In the genomic region with DNA sequence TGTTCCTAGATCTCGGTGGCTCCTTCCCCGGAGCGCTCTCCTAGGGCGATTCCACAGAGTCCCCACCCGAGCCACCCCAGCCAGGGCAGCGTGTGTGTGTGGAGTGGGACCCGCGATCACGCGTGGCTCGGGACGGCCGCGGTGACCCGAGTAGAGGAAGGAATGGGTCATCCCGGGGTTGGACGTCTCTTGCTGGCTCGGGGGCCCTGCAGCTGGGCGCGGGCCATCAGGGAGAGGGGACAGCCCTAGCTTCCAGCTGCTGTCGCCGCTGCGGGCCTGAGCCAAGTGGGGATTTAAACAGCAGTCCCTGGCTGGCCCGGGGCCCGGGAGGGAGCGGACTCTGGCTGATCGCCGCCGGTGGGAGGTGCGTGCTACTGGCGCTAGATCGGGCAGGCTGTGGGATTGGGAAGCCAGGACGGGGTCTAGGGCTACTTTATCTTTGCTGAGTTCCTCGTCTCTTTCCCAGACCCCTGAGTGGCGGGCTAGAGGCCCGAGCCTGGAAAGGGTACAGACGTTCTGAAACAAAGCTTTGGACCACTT, we compare ENCODE assay signal across 8 mouse cellular contexts. TPM values are rescaled to one million over a fixed set of nuclear protein-coding genes. Genes with fewer than 3 reads are reported as not detected.
DNase-seq lines count a peak whose midpoint lies in the region; ATAC-seq and TF ChIP-seq lines count a peak whose summit lies in the region.

No protein-coding gene starts in this region.

- 0 out of 4 replicates have a peak, but pooled peaks of 1 of the 2 experiments have one; percentile 13 for TF ChIP-seq EP300 in MEL (IDR thresholded peaks at IDR 0.05; ENCODE audit: low read depth in 1 of 2, low read length in 2 of 2)

- peaks cover 0 to 8% of the 10 kb centered on the region in 2 experiments; a peak in 2 of 4 replicates for H3K36me3 ChIP-seq in MEL (ENCODE audit: control insufficient read depth in 1 of 2, insufficient read depth in 2 of 2, low read length in 2 of 2)
- peaks cover 13% of the 10 kb centered on the region; the same call in 1 of the 2 replicates for H3K36me3 ChIP-seq in lung, embryonic 15.5 days

- TF ChIP-seq POLR2A in MEL (IDR thresholded peaks at IDR 0.05; ENCODE audit: control insufficient read depth in 1 of 2, insufficient read depth in 1 of 2, low read depth in 1 of 2, low read length in 2 of 2, poor library complexity in 1 of 2) = no peak
- no peak for TF ChIP-seq POLR2A in cerebellum, adult 2 months (IDR thresholded peaks at IDR 0.05; ENCODE audit: borderline replicate concordance, insufficient read depth, low read length)

- no peaks in the 10 kb centered on the region for H3K27me3 ChIP-seq in MEL (ENCODE audit: control insufficient read depth in 1 of 2, insufficient read depth in 2 of 2, low read length in 2 of 2)
- no peaks in the 10 kb centered on the region for H3K27me3 ChIP-seq in cerebellum, adult 2 months (ENCODE audit: control insufficient read depth, insufficient read depth, low read length)
- no peaks in the 10 kb centered on the region for H3K27me3 ChIP-seq in lung, embryonic 15.5 days

- H3K27ac ChIP-seq in MEL (ENCODE audit: control insufficient read depth, low read depth, low read length) = no peak overlapping the region
- peak overlapping the region; percentile 75 for H3K27ac ChIP-seq in cerebellum, adult 2 months (ENCODE audit: insufficient read depth, low read length)
- H3K27ac ChIP-seq in lung, embryonic 15.5 days = peak overlapping the region; percentile 99

- peak; percentile 24 to 41 for ATAC-seq in hematopoietic stem cell, adult 5-6 weeks (replicated peaks in 1 of 2; ENCODE audit: insufficient read depth in 1 of 2, low FRiP score in 2 of 2, low TSS enrichment in 1 of 2, low read depth in 1 of 2, poor library complexity in 2 of 2, severe bottlenecking in 2 of 2)
- ATAC-seq in lung, embryonic 15.5 days (ENCODE audit: borderline replicate concordance, extremely low read depth, low FRiP score, low TSS enrichment) = peak; percentile 91

- peak overlapping the region; percentile 78 for H3K9ac ChIP-seq in MEL (ENCODE audit: control insufficient read depth, low read depth, low read length, poor library complexity, severe bottlenecking)
- H3K9ac ChIP-seq in lung, embryonic 15.5 days = peak overlapping the region; percentile 88

- H3K4me1 ChIP-seq in MEL (ENCODE audit: control insufficient read depth in 1 of 2, insufficient read depth in 2 of 2, low read length in 2 of 2) = peaks cover 0 to 3% of the 10 kb centered on the region in 2 experiments; a peak in 1 of 4 replicates
- H3K4me1 ChIP-seq in cerebellum, adult 2 months (ENCODE audit: control insufficient read depth, insufficient read depth, low read length) = peaks cover 8% of the 10 kb centered on the region; the same call in 1 of the 2 replicates
- H3K4me1 ChIP-seq in lung, embryonic 15.5 days = peaks cover 27% of the 10 kb centered on the region

- TF ChIP-seq CTCF in MEL (IDR thresholded peaks at IDR 0.05 in 2 of 3, conservative IDR thresholded peaks at IDR 0.05 in 1 of 3; ENCODE audit: control insufficient read depth in 1 of 3, insufficient read depth in 1 of 3, low read depth in 2 of 3, low read length in 3 of 3, poor library complexity in 1 of 3, severe bottlenecking in 1 of 3) = no peak
- no peak for TF ChIP-seq CTCF in cerebellum, adult 2 months (IDR thresholded peaks at IDR 0.05; ENCODE audit: borderline replicate concordance, insufficient read depth, low read depth, low read length)

- peaks cover 3% of the 10 kb centered on the region; the same call in 1 of the 2 replicates for H3K79me2 ChIP-seq in MEL (ENCODE audit: control insufficient read depth, insufficient read depth, low read length, poor library complexity)

- peak overlapping the region; percentile 63 for H3K4me2 ChIP-seq in lung, embryonic 15.5 days

- peak; percentile 81 for DNase-seq in MEL (ENCODE audit: low read depth, low spot score)
- DNase-seq in cerebellum, adult 2 months = peak; percentile 76 to 84
- peak; percentile 65 for DNase-seq in forelimb bud, embryonic 11.5 days (ENCODE audit: low read depth, low spot score)
- peak; percentile 44 for DNase-seq in layer of hippocampus, adult 9-10 months (ENCODE audit: low spot score)
- peak; percentile 91 for DNase-seq in ovary, postnatal 14 days (ENCODE audit: low spot score)
- DNase-seq in thymus, postnatal 14 days = peak; percentile 71

- TF ChIP-seq RAD21 in MEL (IDR thresholded peaks at IDR 0.05; ENCODE audit: low read depth, low read length) = no peak

- H3K9me3 ChIP-seq in MEL (replicated peaks; ENCODE audit: insufficient read depth, low read length) = no peaks in the 10 kb centered on the region
- H3K9me3 ChIP-seq in lung, embryonic 15.5 days = no peaks in the 10 kb centered on the region

- H3K4me3 ChIP-seq in MEL (ENCODE audit: control insufficient read depth in 1 of 2, insufficient read depth in 1 of 2, low read depth in 2 of 2, low read length in 2 of 2) = peak overlapping the region; percentile 82 to 84
- peak overlapping the region; percentile 95 for H3K4me3 ChIP-seq in cerebellum, adult 2 months (replicated peaks; ENCODE audit: insufficient read depth, low read depth, low read length)
- peak overlapping the region; percentile 89 for H3K4me3 ChIP-seq in lung, embryonic 15.5 days

- under 1% methylated on average over 37 of the region's 37 CpGs for WGBS in cerebellum, adult 2 months
- 0% methylated on average over 37 of the region's 37 CpGs for WGBS in lung, embryonic 15.5 days

TF ChIP-seq in MEL, 35 proteins besides CTCF, POLR2A, EP300 and RAD21:
- TF ChIP-seq SMC3 (IDR thresholded peaks at IDR 0.05; ENCODE audit: low read depth, low read length) = no peak
- TF ChIP-seq MAX (IDR thresholded peaks at IDR 0.05; ENCODE audit: low read length) = no peak
- no peak for TF ChIP-seq TAL1 (IDR thresholded peaks at IDR 0.05; ENCODE audit: low read length)
- TF ChIP-seq TBP (IDR thresholded peaks at IDR 0.05; ENCODE audit: low read depth, low read length) = no peak
- no peak for TF ChIP-seq GABPA (IDR thresholded peaks at IDR 0.05; ENCODE audit: low read depth, low read length)
- TF ChIP-seq ZKSCAN1 (IDR thresholded peaks at IDR 0.05; ENCODE audit: low read depth, low read length) = no peak
- no peak for TF ChIP-seq GATA1 (IDR thresholded peaks at IDR 0.05; ENCODE audit: low read depth, low read length)
- TF ChIP-seq ZC3H11A (IDR thresholded peaks at IDR 0.05; ENCODE audit: low read depth, low read length) = no peak
- no peak for TF ChIP-seq CHD1 (IDR thresholded peaks at IDR 0.05; ENCODE audit: low read depth, low read length)
- TF ChIP-seq TCF12 (IDR thresholded peaks at IDR 0.05; ENCODE audit: low read depth, low read length) = no peak
- no peak for TF ChIP-seq NELFE (IDR thresholded peaks at IDR 0.05; ENCODE audit: low read depth, low read length)
- no peak; the same call in 1 of the 2 replicates for TF ChIP-seq SIN3A (IDR thresholded peaks at IDR 0.05; ENCODE audit: low read length)
- no peak for TF ChIP-seq MAZ (IDR thresholded peaks at IDR 0.05; ENCODE audit: low read depth, low read length)
- no peak for TF ChIP-seq MYC (IDR thresholded peaks at IDR 0.05; ENCODE audit: low read depth, low read length)

RNA-seq across cellular contexts. Expression of gene Cblb, which starts 0.8 kb away (rescaled TPM):
- total RNA-seq in MEL (2012; rRNA removed) = 1.5 and 1.9 TPM in 2 replicates
- 1 to 10 TPM in 1 of 2 experiments, not detected in 1; 5.7 TPM for polyA plus RNA-seq in MEL (2012; ENCODE audit: insufficient read depth in 1 of 2, insufficient read length in 2 of 2, low read depth in 1 of 2, low replicate concordance in 2 of 2, missing spikeins in 1 of 2)
- 14.2 and 15.5 TPM in 2 replicates for polyA plus RNA-seq in cerebellum, adult 2 months (2012; rRNA removed)
- total RNA-seq in hematopoietic stem cell, adult 5-6 weeks (2017) = 7.1 and 16.4 TPM in 2 replicates
- polyA plus RNA-seq in lung, embryonic 15.5 days (2015; fragmentation: Nextera tagmentation; extraction: Ambion mirVana) = 11.1 and 14.6 TPM in 2 replicates
